Mouse (Mus musculus) forebrain, embryonic 15.5 days (tissue): ENCODE results near the gene Cys1. TPM values are rescaled to one million over a fixed set of nuclear protein-coding genes. Genes with fewer than 3 reads are reported as not detected.

Experiments
- ATAC-seq: fragments of 200-750 bp; cut with Nextera tagmentation; replicated peaks from 2 replicates; pipeline ENCODE4 v1.8.0; 2017; ENCODE audit warnings: mild to moderate bottlenecking, moderate TSS enrichment, moderate library complexity
- H3K27ac ChIP-seq: fragments of 300-500 bp; sonication (generic); replicated peaks from 2 replicates; pipeline ENCODE4 v1.5.1; 2015; ENCODE audit warnings: mild to moderate bottlenecking, inconsistent platforms
- H3K27me3 ChIP-seq: fragments of 300-500 bp; sonication (generic); 2 replicates; pipeline ENCODE4 v1.6.1; 2015; ENCODE audit warnings: inconsistent platforms
- H3K36me3 ChIP-seq: fragments of 300-500 bp; sonication (generic); 2 replicates; pipeline ENCODE4 v1.6.1; 2015; ENCODE audit warnings: mild to moderate bottlenecking, inconsistent platforms
- H3K4me1 ChIP-seq: fragments of 300-500 bp; sonication (generic); 2 replicates; pipeline ENCODE4 v1.6.1; 2015; ENCODE audit warnings: inconsistent platforms
- H3K4me2 ChIP-seq: fragments of 300-500 bp; sonication (generic); replicated peaks from 2 replicates; pipeline ENCODE4 v1.6.1; 2015; ENCODE audit warnings: mild to moderate bottlenecking, inconsistent platforms
- H3K4me3 ChIP-seq: fragments of 300-500 bp; sonication (generic); 2 replicates; pipeline ENCODE4 v1.5.1; 2015; ENCODE audit warnings: mild to moderate bottlenecking, inconsistent platforms
- H3K9ac ChIP-seq: fragments of 300-500 bp; sonication (generic); replicated peaks from 2 replicates; pipeline ENCODE4 v1.6.1; 2015; ENCODE audit warnings: mild to moderate bottlenecking, inconsistent platforms
- H3K9me3 ChIP-seq: fragments of 300-500 bp; sonication (generic); 2 replicates; pipeline ENCODE4 v1.6.1; 2016; ENCODE audit warnings: inconsistent platforms
- WGBS: fragments of 180-500 bp; shearing (Covaris S2); methylation state at CpG from one replicate; pipeline ENCODE4 v1.1.7; 2015; ENCODE audit warnings: mixed read lengths; 5-methylcytosine and 5-hydroxymethylcytosine counted together
- polyA plus RNA-seq: library from polyadenylated mRNA; unstranded; fragments of >200 nt; fragmentation: Nextera tagmentation; extraction: Ambion mirVana; gene quantifications from 2 replicates; pipeline ENCODE4 v1.2.1, GENCODE M21; 2015

The Cys1 gene
- 2.1 TPM in 2 replicates for polyA plus RNA-seq

DNA sequence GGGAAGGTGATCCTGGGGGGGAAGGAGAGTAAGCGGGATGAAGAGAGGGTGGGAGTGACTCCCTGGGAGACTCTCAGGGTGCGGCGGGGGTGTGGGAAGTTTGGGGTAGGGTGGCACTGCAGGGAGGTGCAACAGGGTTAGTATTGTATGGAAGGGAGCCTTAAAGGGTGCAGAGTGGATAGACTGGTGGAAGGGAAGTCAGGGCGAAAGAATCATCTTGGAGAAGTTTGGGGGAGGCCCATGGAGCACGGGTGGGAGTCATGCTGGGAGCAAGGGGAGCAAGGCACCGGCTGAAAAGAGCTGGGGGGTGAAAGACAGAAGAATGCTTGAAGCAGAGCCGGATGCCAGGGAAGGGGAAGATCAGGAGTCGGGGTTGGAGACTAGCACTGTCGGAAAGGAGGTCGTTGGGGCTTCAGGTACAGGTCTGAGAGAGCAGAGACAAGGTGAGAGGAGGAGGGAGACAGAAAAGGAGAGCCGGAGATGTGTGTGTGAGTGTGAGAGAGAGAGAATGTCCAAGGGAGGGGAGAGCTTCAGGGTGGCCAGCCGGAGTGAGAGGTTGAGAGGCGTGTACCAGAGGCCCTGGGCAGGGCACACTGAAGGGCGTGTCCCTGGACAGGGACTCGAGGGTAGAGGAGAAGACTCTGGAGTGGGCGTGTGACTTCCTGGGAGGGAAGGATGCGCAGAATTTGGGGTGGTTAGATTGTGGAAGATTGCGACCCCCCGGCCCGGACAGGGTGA is at the start of gene Cys1:
TSS of gene Cys1 (minus strand) at position 528 of the 738 bp plus-strand sequence.
- Histone ChIP-seq H3K27me3 (peaks cover 16% of the 10 kb centered on the region), H3K4me3 (peak within 1 kb of the TSS; percentile 49), H3K9ac (peak within 1 kb of the TSS; percentile 57), H3K4me1 (peaks cover 24% of the 10 kb centered on the region; the same call in 1 of the 2 replicates), H3K4me2 (peak within 1 kb of the TSS; percentile 95), H3K27ac (no peak within 1 kb of the TSS), H3K9me3 (no peaks in the 10 kb centered on the region), H3K36me3 (no peaks in the 10 kb centered on the region)
- ATAC-seq: peak; percentile 52
- 3% methylated on average over 20 of the region's 20 CpGs for WGBS

DNA sequence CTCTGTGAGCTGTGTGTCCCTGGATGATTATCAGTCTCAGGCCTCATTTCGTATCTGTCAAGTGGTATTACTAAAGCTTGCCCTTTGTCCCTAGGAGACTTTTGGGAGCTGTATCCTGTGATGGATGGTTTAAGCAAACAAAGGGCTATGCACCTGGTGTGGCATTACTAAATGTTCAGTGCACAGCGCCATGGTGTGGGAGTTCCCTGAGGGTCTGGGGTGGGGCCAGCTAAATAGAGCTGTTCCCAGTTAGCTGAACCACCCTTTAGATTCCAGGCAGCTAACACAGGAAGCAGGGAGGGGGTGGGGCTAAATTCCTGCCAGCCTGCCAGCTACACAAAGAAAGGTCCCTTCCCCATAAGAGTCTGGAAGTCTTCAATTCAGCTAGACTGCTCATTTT is 42.8 kb upstream of the Cys1 start:
- Histone ChIP-seq H3K27ac (0 out of 2 replicates have a peak overlapping the region, but pooled peaks have one; percentile 39), H3K36me3 (no peaks in the 10 kb centered on the region), H3K9ac (0 out of 2 replicates have a peak overlapping the region, but pooled peaks have one; percentile 4), H3K27me3 (no peaks in the 10 kb centered on the region), H3K4me1 (peaks cover 9% of the 10 kb centered on the region), H3K4me3 (no peak overlapping the region), H3K4me2 (peak overlapping the region; percentile 15), H3K9me3 (peaks cover 6% of the 10 kb centered on the region; the same call in 1 of the 2 replicates)
- WGBS: 14% methylated on average over 2 of the region's 2 CpGs
- ATAC-seq: peak; percentile 87

DNA sequence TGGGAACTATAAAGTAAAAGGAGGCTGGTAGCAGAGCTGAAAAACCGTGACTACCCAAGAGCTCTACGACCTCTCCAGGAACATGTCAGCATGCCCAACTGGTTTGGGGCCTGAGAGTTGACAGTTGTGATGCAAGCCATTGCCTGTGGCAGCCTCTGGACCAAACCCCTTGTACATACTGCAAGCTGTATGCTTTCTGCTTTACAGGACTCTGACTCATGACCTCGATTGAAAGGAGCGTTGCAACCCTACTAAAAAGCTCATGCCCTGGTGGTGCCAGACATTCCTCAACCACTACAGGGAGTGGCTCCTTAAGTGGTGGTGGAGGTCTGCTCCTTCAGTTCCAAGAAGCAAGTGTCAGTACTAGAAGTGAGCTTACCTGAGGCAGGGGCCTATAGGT is 42.2 kb upstream of the Cys1 start:
- Histone ChIP-seq H3K4me1 (peaks cover 9% of the 10 kb centered on the region), H3K27ac (0 out of 2 replicates have a peak overlapping the region, but pooled peaks have one; percentile 39), H3K9me3 (0 out of 2 replicates have a peak, but pooled peaks cover under 1% of the 10 kb centered on the region), H3K27me3 (no peaks in the 10 kb centered on the region), H3K4me3 (no peak overlapping the region), H3K36me3 (no peaks in the 10 kb centered on the region), H3K9ac (no peak overlapping the region), H3K4me2 (no peak overlapping the region)
- WGBS: 75% methylated on average over 4 of the region's 4 CpGs
- 0 out of 2 replicates have a peak, but pooled peaks have one; percentile 19 for ATAC-seq

DNA sequence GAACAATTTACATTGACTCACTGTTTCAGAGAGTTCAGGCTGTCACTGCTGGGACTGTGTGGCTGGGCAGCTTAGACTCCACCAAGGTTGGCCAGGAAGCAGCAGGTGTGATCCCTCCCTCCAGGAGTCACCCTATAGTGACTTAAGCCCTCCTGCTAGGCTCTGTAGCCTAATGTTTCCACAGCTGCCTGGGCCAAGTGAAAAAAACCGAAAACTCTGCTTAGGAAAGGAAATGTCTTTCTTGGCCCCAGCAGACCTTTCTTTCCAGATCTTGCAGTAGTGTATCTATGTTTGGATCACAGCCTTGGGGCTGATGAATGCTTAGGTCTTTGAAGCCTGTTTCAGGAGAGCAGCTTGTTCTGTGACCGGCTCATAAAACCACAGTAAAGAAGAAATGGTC is 41.8 kb upstream of the Cys1 start:
- H3K27ac ChIP-seq: no peak overlapping the region
- 80% methylated on average over 2 of the region's 2 CpGs for WGBS
- H3K9ac ChIP-seq: no peak overlapping the region
- H3K4me3 ChIP-seq: no peak overlapping the region
- no peaks in the 10 kb centered on the region for H3K27me3 ChIP-seq
- H3K4me2 ChIP-seq: no peak overlapping the region
- H3K4me1 ChIP-seq: peaks cover 9% of the 10 kb centered on the region
- H3K9me3 ChIP-seq: no peaks in the 10 kb centered on the region
- H3K36me3 ChIP-seq: no peaks in the 10 kb centered on the region
- no peak for ATAC-seq

DNA sequence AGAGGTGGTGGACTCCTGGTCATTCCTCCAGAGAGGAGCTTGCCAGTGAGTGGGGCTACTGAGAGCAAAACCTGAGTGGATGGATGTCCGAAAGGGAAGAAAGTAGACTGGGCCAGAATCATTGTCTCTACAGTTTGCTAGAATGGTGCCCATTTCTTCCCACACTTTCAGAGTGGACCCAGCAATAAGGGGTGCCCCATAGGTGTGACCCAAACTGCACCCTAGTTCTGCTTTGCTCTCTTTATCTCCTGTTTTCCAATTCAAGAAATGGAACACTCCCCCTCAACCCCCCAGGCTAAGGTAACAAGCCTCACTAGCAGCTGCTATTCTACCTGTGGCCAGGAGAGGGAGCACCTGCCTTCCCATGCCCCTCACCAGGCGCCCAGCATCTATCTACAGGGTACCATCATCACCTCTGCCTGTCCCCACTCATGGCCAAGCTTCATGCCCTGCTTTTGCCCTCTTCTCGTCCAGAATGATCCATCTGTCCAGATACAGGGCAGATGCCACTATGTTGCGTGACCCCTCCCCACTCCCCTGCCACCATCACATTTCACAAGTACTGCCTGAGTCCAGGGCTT is 35.2 kb upstream of the Cys1 start:
- 52% methylated on average over 4 of the region's 4 CpGs for WGBS
- no peak overlapping the region for H3K4me2 ChIP-seq
- peak; percentile 67 for ATAC-seq
- H3K9ac ChIP-seq: no peak overlapping the region
- H3K27ac ChIP-seq: no peak overlapping the region
- 0 out of 2 replicates have a peak, but pooled peaks cover 3% of the 10 kb centered on the region for H3K36me3 ChIP-seq
- peaks cover 2% of the 10 kb centered on the region; the same call in 1 of the 2 replicates for H3K4me1 ChIP-seq
- no peaks in the 10 kb centered on the region for H3K27me3 ChIP-seq
- no peak overlapping the region for H3K4me3 ChIP-seq
- H3K9me3 ChIP-seq: no peaks in the 10 kb centered on the region

DNA sequence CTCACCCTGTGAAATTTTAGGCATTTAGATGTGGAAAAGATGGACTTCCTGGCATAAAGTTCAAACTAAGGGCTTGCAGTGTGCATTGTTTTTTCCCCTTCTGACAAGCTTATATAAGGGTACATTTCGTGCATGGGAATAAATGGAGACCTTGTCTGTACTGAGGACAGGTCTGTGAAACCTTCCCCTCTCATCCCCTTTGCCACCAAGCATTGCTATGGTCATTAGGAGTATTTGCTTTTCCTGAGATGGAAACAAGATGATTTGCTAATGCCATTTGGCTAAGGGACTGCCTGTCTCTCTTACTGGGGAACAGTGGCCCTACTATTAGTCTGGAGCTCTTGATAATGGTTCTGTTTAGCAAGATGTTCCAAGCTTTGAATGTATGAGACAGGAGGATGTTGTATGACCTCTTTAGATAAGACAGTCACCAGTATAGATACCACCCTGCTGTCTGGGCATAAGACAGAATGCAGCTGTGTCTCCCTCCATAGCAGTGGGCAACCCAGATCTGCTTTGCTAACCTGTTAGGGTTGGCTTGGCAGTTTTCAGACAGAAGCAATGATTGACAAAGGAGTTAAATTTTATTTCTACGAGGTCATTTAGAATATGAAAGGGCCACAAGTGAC is 33.8 kb upstream of the Cys1 start:
- Histone ChIP-seq H3K27ac (no peak overlapping the region), H3K9me3 (no peaks in the 10 kb centered on the region), H3K4me1 (peaks cover 10% of the 10 kb centered on the region), H3K4me2 (no peak overlapping the region), H3K27me3 (no peaks in the 10 kb centered on the region), H3K9ac (no peak overlapping the region), H3K4me3 (no peak overlapping the region), H3K36me3 (0 out of 2 replicates have a peak, but pooled peaks cover 3% of the 10 kb centered on the region)
- no peak for ATAC-seq
- WGBS: 78% methylated on average over 2 of the region's 2 CpGs

DNA sequence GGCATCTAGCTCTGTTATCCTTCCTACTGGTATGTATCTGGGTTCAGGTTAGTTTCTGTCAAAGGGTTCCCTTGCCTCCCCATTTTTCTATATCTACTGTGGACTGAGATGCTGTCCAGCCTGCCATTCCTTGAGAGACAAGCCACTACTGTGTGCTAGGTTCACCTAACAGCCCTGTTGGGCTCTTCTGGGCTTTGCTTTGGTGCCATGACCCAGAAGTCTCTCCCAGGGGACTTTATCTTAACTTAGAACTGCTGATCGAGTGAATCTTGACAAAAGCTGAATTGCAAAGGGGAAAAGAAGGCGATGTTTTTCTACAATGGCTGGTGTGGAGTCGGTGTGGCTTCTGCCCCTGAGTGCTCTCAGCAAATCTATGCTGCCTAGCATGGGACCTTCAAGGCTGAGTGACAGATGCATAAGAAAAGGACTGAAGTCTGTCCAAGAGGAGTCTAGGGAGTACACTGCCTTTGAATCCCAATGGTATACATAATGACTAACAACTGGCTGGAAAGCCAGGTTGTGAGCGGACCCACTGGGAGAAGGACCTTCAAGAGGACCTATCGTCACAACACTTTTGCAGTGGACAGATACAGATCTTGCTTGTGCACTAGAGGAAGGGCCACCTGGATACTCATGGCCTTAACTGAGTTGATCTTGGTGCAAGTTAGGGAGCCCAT is 33.1 kb upstream of the Cys1 start:
- H3K9ac ChIP-seq: no peak overlapping the region
- H3K9me3 ChIP-seq: no peaks in the 10 kb centered on the region
- H3K4me3 ChIP-seq: no peak overlapping the region
- 0 out of 2 replicates have a peak, but pooled peaks cover 3% of the 10 kb centered on the region for H3K36me3 ChIP-seq
- no peak overlapping the region for H3K27ac ChIP-seq
- WGBS: 70% methylated on average over 5 of the region's 5 CpGs
- peaks cover 11% of the 10 kb centered on the region for H3K4me1 ChIP-seq
- no peak overlapping the region for H3K4me2 ChIP-seq
- ATAC-seq: no peak
- no peaks in the 10 kb centered on the region for H3K27me3 ChIP-seq

DNA sequence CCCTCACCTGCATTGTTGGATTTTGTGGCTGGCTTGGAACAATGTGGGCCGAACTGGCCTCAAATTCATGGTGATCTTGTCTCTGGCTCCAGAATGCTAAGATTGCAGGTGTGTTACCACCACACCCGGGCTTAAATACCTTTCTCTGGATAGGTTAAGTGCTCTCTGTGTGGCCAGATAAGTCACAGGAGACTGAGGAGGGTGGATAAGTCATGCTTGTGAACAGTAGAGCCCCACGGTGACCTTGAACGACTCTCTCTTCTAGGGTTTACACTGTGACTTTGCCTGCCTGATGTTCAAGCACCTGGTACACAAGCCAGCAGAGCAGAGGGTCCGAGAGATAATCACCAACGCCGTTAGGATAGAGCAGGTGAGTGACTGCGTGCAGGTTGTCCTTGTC is 30.8 kb upstream of the Cys1 start:
- 0 out of 2 replicates have a peak, but pooled peaks cover 3% of the 10 kb centered on the region for H3K36me3 ChIP-seq
- H3K4me2 ChIP-seq: no peak overlapping the region
- H3K9ac ChIP-seq: no peak overlapping the region
- no peak for ATAC-seq
- no peak overlapping the region for H3K27ac ChIP-seq
- no peaks in the 10 kb centered on the region for H3K9me3 ChIP-seq
- no peaks in the 10 kb centered on the region for H3K27me3 ChIP-seq
- H3K4me1 ChIP-seq: peaks cover 27% of the 10 kb centered on the region
- H3K4me3 ChIP-seq: no peak overlapping the region
- WGBS: 89% methylated on average over 8 of the region's 8 CpGs

DNA sequence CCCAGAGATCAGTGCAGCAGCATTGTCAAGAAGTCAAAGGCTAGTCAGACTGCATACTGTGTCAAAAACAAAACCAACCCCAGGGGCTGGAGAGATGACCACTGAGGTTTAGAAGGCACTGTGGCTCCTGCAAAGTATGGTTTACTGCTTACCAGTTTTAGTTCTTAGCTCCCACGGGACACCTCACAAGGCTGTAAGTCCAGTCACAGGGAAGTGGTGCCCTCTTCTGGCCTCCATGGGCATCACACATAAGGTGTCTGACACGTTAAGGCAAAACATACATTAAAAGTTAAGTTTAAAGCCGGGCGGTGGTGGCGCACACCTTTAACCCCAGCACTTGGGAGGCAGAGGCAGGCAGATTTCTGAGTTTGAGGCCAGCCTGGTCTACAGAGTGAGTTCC is 29.1 kb upstream of the Cys1 start:
- H3K27me3 ChIP-seq: no peaks in the 10 kb centered on the region
- H3K4me3 ChIP-seq: no peak overlapping the region
- no peaks in the 10 kb centered on the region for H3K9me3 ChIP-seq
- ATAC-seq: no peak
- 58% methylated on average over 5 of the region's 5 CpGs for WGBS
- H3K4me2 ChIP-seq: peak overlapping the region; percentile 18; the same call in 1 of the 2 replicates
- H3K27ac ChIP-seq: no peak overlapping the region
- peaks cover 35% of the 10 kb centered on the region for H3K4me1 ChIP-seq
- H3K9ac ChIP-seq: no peak overlapping the region
- H3K36me3 ChIP-seq: 0 out of 2 replicates have a peak, but pooled peaks cover 3% of the 10 kb centered on the region

DNA sequence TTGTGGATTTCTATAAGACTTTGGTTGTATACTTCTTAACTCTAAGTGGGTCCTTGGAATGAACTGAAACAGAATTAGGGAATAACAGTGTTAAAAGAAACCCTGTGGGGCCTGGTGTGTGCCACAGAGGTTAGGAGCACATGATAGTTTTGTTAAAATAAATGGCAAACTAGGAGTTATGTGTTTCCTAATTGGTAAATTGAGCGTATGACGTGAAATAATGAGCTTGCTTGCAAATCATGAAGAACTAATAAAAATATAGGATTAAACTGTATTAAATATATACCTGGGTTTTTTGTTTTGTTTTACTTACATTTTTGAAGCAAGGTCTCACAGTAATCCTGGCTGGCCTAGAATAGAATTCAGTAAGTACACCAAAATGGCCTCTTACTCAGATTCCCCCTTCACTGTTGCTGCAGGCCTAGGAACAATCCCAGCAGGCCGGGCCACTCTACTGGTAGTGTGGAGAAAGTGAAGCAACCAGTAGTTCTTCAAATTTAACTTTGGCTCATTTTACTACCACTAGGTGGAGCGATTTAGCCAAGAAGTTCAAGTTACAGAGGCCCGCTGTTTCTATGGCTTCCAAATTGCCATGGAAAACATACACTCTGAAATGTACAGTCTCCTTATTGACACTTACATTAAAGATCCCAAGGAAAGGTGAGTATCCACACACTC is 28.4 kb upstream of the Cys1 start:
- Histone ChIP-seq H3K36me3 (0 out of 2 replicates have a peak, but pooled peaks cover 3% of the 10 kb centered on the region), H3K9ac (peak overlapping the region; percentile 78; the same call in 1 of the 2 replicates), H3K27me3 (no peaks in the 10 kb centered on the region), H3K4me2 (peak overlapping the region; percentile 85), H3K9me3 (no peaks in the 10 kb centered on the region), H3K4me1 (peaks cover 35% of the 10 kb centered on the region), H3K27ac (no peak overlapping the region), H3K4me3 (peak overlapping the region; percentile 97)
- WGBS: 22% methylated on average over 5 of the region's 5 CpGs
- ATAC-seq: peak; percentile 13; the same call in 1 of the 2 replicates

DNA sequence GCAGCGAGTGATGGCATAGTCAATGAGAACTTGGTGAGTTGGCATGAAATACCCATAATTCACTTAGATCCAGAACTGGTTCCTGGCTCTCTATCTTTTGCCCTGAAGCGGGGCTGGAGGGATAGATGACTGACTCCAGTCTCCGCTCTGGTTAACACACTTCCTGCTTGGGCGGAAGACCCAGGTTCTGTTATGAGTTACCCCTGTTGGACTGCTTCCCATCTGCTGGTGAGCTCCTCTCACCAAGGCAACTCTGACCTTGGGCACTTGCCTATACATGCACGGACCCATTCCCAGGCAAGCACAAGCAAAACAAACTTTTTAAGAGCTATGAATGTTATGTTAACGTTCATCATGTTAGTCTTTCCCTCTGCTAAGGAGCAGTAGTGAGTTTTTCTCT is 27.8 kb upstream of the Cys1 start:
- H3K4me2 ChIP-seq: peak overlapping the region; percentile 85
- H3K27ac ChIP-seq: no peak overlapping the region
- peaks cover 35% of the 10 kb centered on the region for H3K4me1 ChIP-seq
- WGBS: 17% methylated on average over 6 of the region's 6 CpGs
- no peak for ATAC-seq
- H3K9me3 ChIP-seq: no peaks in the 10 kb centered on the region
- no peaks in the 10 kb centered on the region for H3K27me3 ChIP-seq
- H3K4me3 ChIP-seq: peak overlapping the region; percentile 97
- H3K9ac ChIP-seq: peak overlapping the region; percentile 78
- H3K36me3 ChIP-seq: 0 out of 2 replicates have a peak, but pooled peaks cover 3% of the 10 kb centered on the region
